Mouse (Mus musculus): ENCODE measurements around the gene Pax5.

Pax5 gene

GRCm38 (mm10) chr4:44544495-44544894, 165.8 kb downstream of the Pax5 start:
- peak; percentile 45 for DNase-seq (ENCODE audit: low read depth, low spot score)

GRCm38 (mm10) chr4:44543880-44544279, 166.4 kb downstream of the Pax5 start:
- DNase-seq (ENCODE audit: low read depth, low spot score), result peak; percentile 87

GRCm38 (mm10) chr4:44542101-44542500, 168.2 kb downstream of the Pax5 start:
- no peak for DNase-seq (ENCODE audit: low read depth, low spot score)

- DNase-seq (ENCODE audit: low read depth, low spot score), result no peak
Observed at GRCm38 (mm10) chr4:44538488-44538887, 171.8 kb downstream of the Pax5 start.

GRCm38 (mm10) chr4:44536794-44537193, 173.5 kb downstream of the Pax5 start:
- no peak for DNase-seq (ENCODE audit: low read depth, low spot score)

GRCm38 (mm10) chr4:44535646-44536045, 174.6 kb downstream of the Pax5 start:
- DNase-seq (ENCODE audit: low read depth, low spot score), result no peak

GRCm38 (mm10) chr4:44533286-44533685, 177.0 kb downstream of the Pax5 start:
- peak; percentile 55 for DNase-seq (ENCODE audit: low read depth, low spot score)

- no peak for DNase-seq (ENCODE audit: low read depth, low spot score)
Observed at GRCm38 (mm10) chr4:44532731-44533130, 177.6 kb downstream of the Pax5 start.

GRCm38 (mm10) chr4:44525336-44525735, 185.0 kb downstream of the Pax5 start:
- no peak for DNase-seq (ENCODE audit: low read depth, low spot score)

- no peak for DNase-seq (ENCODE audit: low read depth, low spot score)
Observed at GRCm38 (mm10) chr4:44518923-44519322, 191.4 kb downstream of the Pax5 start.

GRCm38 (mm10) chr4:44513981-44514380, 196.3 kb downstream of the Pax5 start:
- DNase-seq (ENCODE audit: low read depth, low spot score), result no peak

- DNase-seq (ENCODE audit: low read depth, low spot score), result peak; percentile 71
Observed at GRCm38 (mm10) chr4:44511682-44512081, 198.6 kb downstream of the Pax5 start.

GRCm38 (mm10) chr4:44508386-44509226, 201.7 kb downstream of the Pax5 start:
- DNase-seq (ENCODE audit: low read depth, low spot score), result no peak

- DNase-seq (ENCODE audit: low read depth, low spot score), result no peak
Observed at GRCm38 (mm10) chr4:44507861-44508260, 202.4 kb downstream of the Pax5 start.

- DNase-seq (ENCODE audit: low read depth, low spot score), result no peak
Observed at GRCm38 (mm10) chr4:44504998-44505397, 205.3 kb downstream of the Pax5 start.

GRCm38 (mm10) chr4:44502196-44502867, 208.0 kb downstream of the Pax5 start:
- DNase-seq (ENCODE audit: low read depth, low spot score), result no peak

- no peak for DNase-seq (ENCODE audit: low read depth, low spot score)
Observed at GRCm38 (mm10) chr4:44498156-44498555, 212.1 kb downstream of the Pax5 start.

GRCm38 (mm10) chr4:44495836-44496235, 214.5 kb downstream of the Pax5 start:
- DNase-seq (ENCODE audit: low read depth, low spot score), result no peak

- no peak for DNase-seq (ENCODE audit: low read depth, low spot score)
Observed at GRCm38 (mm10) chr4:44493756-44494155, 216.5 kb downstream of the Pax5 start.

- no peak for DNase-seq (ENCODE audit: low read depth, low spot score)
Observed at GRCm38 (mm10) chr4:44490872-44491271, 219.4 kb downstream of the Pax5 start.

- no peak for DNase-seq (ENCODE audit: low read depth, low spot score)
Observed at GRCm38 (mm10) chr4:44488702-44489101, 221.6 kb downstream of the Pax5 start.

- DNase-seq (ENCODE audit: low read depth, low spot score), result no peak
Observed at GRCm38 (mm10) chr4:44488219-44488618, 222.1 kb downstream of the Pax5 start.

GRCm38 (mm10) chr4:44482851-44483250, 227.4 kb downstream of the Pax5 start:
- DNase-seq (ENCODE audit: low read depth, low spot score), result no peak
